Comparison of ENCODE assay signal across 8 mouse cellular contexts in the genomic region with DNA sequence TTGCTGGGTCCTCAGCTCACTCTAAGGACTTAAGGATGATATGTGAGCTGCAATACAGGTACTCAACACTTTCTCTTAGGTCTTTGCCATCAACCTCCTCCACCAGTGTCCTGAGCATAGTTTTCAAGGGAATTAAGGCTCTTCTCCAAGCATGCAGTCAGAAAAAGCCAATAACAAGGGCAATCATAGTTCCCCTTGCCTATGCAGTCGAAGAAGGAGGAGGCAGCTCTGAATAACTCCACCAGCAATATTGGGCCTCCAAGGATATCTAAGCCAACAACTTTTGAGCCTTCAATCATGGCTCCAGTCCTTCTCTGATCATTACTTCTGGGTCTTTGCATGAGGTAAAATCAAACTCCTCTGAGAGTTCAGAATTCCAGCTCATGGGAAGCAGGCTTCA.
DNase-seq lines count a peak whose midpoint lies in the region; TF ChIP-seq lines count a peak whose summit lies in the region.
"Not testable (repeated sequence)": the region's sequence is repeated elsewhere in the genome, so short reads cannot be mapped to it uniquely, and the experiment has no call there.

No protein-coding gene starts in this region.

- intact Hi-C loops in heart, adult 2 months (cut with DNase I) = not testable (repeated sequence)

- not testable (repeated sequence) for TF ChIP-seq POLR2A in cerebellum, adult 2 months (IDR thresholded peaks at IDR 0.05; ENCODE audit: borderline replicate concordance, insufficient read depth, low read length); heart, adult 2 months (IDR thresholded peaks at IDR 0.05; ENCODE audit: insufficient read depth, low read depth, low read length); liver, adult 2 months (IDR thresholded peaks at IDR 0.05; ENCODE audit: extremely low read depth, insufficient read depth, low read length)

- not testable (repeated sequence) for H3K79me2 ChIP-seq in heart, adult 2 months (replicated peaks; ENCODE audit: control insufficient read depth, insufficient read depth, low read length); liver, adult 2 months (ENCODE audit: control insufficient read depth, insufficient read depth, low read length)

- not testable (repeated sequence) for H3K36me3 ChIP-seq in heart, adult 2 months (ENCODE audit: control insufficient read depth, insufficient read depth, low read length); liver, adult 2 months (ENCODE audit: control insufficient read depth, insufficient read depth, low read length)

- not testable (repeated sequence) for H3K27me3 ChIP-seq in cerebellum, adult 2 months (ENCODE audit: control insufficient read depth, insufficient read depth, low read length); heart, adult 2 months (ENCODE audit: control insufficient read depth, insufficient read depth, low read length); liver, adult 2 months (ENCODE audit: control insufficient read depth, insufficient read depth, low read length)

- WGBS in cerebellum, adult 2 months = 62% methylated on average over 1 of the region's 1 CpGs
- WGBS in heart, adult 2 months = 49% methylated on average over 1 of the region's 1 CpGs
- WGBS in liver, adult 2 months = 57% methylated on average over 1 of the region's 1 CpGs

- not testable (repeated sequence) for TF ChIP-seq EP300 in heart, adult 2 months (IDR thresholded peaks at IDR 0.05; ENCODE audit: insufficient read depth, low read depth, low read length)

- not testable (repeated sequence) for H3K4me3 ChIP-seq in cerebellum, adult 2 months (replicated peaks; ENCODE audit: insufficient read depth, low read depth, low read length); heart, adult 2 months; liver, adult 2 months (ENCODE audit: insufficient read depth, low read depth, low read length)

- not testable (repeated sequence) for H3K4me1 ChIP-seq in cerebellum, adult 2 months (ENCODE audit: control insufficient read depth, insufficient read depth, low read length); heart, adult 2 months (ENCODE audit: control insufficient read depth, insufficient read depth, low read length); liver, adult 2 months (ENCODE audit: control insufficient read depth, insufficient read depth, low read length)

- peak; percentile 0 for DNase-seq in 416B (ENCODE audit: low read depth)
- DNase-seq in cerebellum, adult 2 months = peak; percentile 1 to 7
- DNase-seq in heart, adult 2 months = peak; percentile 5 to 22
- peak; percentile 4 for DNase-seq in kidney, adult 18-20 months
- peak; percentile 2 for DNase-seq in liver, adult 2 months (ENCODE audit: extremely low read depth, low read depth, low spot score)
- DNase-seq in ovary, postnatal 36 days (ENCODE audit: low spot score) = peak; percentile 3
- peak; percentile 8 for DNase-seq in testis, postnatal 14 days (ENCODE audit: low spot score)
- peak; percentile 5 for DNase-seq in urinary bladder, postnatal 14 days (ENCODE audit: low spot score)

- not testable (repeated sequence) for TF ChIP-seq CTCF in cerebellum, adult 2 months (IDR thresholded peaks at IDR 0.05; ENCODE audit: borderline replicate concordance, insufficient read depth, low read depth, low read length); heart, adult 2 months (IDR thresholded peaks at IDR 0.05); liver, adult 2 months (IDR thresholded peaks at IDR 0.05; ENCODE audit: low read depth, low read length)

- not testable (repeated sequence) for H3K9ac ChIP-seq in heart, adult 2 months (ENCODE audit: low read depth, low read length); liver, adult 2 months (ENCODE audit: low read depth, low read length)

- not testable (repeated sequence) for H3K27ac ChIP-seq in cerebellum, adult 2 months (ENCODE audit: insufficient read depth, low read length); heart, adult 2 months; liver, adult 2 months (replicated peaks; ENCODE audit: insufficient read depth, low read depth, low read length)
